Mouse (Mus musculus) bone marrow macrophage, adult 2 months (primary cell): ENCODE data around the gene Nup188.

ENCODE experiments used
- CTCF ChIP-seq: IDR thresholded peaks from 2 replicates; pipeline ENCODE4 v1.5.1; 2012; ENCODE audit warnings: low read depth, mild to moderate bottlenecking, low read length, moderate library complexity
- POLR2A ChIP-seq: IDR thresholded peaks from 2 replicates; pipeline ENCODE4 v1.6.1; 2012; ENCODE audit warnings: mild to moderate bottlenecking, low read depth, low read length, borderline replicate concordance

- TF ChIP-seq CTCF (no peak), POLR2A (no peak)
Measured at GRCm38 (mm10) chr2:30335324-30335723, 49.1 kb downstream of the Nup188 start.
